Mouse (Mus musculus): ENCODE data around the gene E130116L18Rik. TPM values are rescaled to one million over a fixed set of nuclear protein-coding genes. Genes with fewer than 3 reads are reported as not detected.
"Not testable (repeated sequence)": the region's sequence is repeated elsewhere in the genome, so short reads cannot be mapped to it uniquely, and the experiment has no call there.

Gene E130116L18Rik
- polyA plus RNA-seq, 1 experiment from 2014 or later = not detected

- Histone ChIP-seq H3K36me3 (replicated peaks) (peaks cover 28% of the 10 kb centered on the region), H3K4me3 (peak overlapping the region; percentile 79; the same call in 1 of the 2 replicates), H3K4me1 (peaks cover 14% of the 10 kb centered on the region)
- not testable (repeated sequence) for H3K27ac ChIP-seq; DNase-seq (ENCODE audit: extremely low spot score, low spot score); H3K9me3 ChIP-seq; H3K27me3 ChIP-seq (ENCODE audit: poor library complexity, severe bottlenecking)
- WGBS = 97% methylated on average over 1 of the region's 1 CpGs
Observed at GRCm38 (mm10) chr5:25224377-25224776, 1.4 kb upstream of the E130116L18Rik start.

GRCm38 (mm10) chr5:25221604-25222003 lies 1.3 kb downstream of the E130116L18Rik start, which contains the start of gene Galnt11:
TSS of gene Galnt11 (plus strand) at chr5:25221904.
- Histone ChIP-seq H3K27me3 (ENCODE audit: poor library complexity, severe bottlenecking) (no peaks in the 10 kb centered on the region), H3K36me3 (replicated peaks) (peaks cover 11% of the 10 kb centered on the region), H3K4me1 (peaks cover 14% of the 10 kb centered on the region), H3K9me3 (no peaks in the 10 kb centered on the region), H3K4me3 (peak within 1 kb of the TSS; percentile 79), H3K27ac (peak within 1 kb of the TSS; percentile 94)
- no peak for DNase-seq (ENCODE audit: extremely low spot score, low spot score)
- WGBS = 86% methylated on average over 3 of the region's 3 CpGs

DNA sequence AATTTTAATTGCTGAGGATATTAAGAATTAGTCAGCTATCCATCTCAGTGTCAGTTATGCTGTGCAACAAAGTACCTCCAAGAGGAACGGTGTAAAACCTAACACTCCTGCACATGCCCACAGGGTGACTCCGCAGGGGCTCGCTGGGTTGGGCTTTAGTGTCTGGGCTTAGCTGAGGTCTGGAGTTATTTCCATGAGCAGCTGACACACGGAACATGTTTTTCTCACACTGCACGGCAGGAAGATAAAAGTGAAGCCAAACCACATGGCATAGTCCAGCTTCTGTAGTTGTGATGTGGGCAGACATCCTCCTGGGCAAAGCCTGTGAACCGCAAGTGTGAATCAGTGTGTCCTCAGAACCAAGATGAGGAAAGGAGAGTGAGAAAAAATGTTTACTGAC lies 7.9 kb downstream of the E130116L18Rik start:
- no peak overlapping the region for H3K27ac ChIP-seq
- H3K36me3 ChIP-seq (replicated peaks) = no peaks in the 10 kb centered on the region
- no peak for DNase-seq (ENCODE audit: extremely low spot score, low spot score)
- no peaks in the 10 kb centered on the region for H3K27me3 ChIP-seq (ENCODE audit: poor library complexity, severe bottlenecking)
- WGBS = 89% methylated on average over 6 of the region's 6 CpGs
- no peak overlapping the region for H3K4me3 ChIP-seq
- no peaks in the 10 kb centered on the region for H3K9me3 ChIP-seq
- no peaks in the 10 kb centered on the region for H3K4me1 ChIP-seq

DNA sequence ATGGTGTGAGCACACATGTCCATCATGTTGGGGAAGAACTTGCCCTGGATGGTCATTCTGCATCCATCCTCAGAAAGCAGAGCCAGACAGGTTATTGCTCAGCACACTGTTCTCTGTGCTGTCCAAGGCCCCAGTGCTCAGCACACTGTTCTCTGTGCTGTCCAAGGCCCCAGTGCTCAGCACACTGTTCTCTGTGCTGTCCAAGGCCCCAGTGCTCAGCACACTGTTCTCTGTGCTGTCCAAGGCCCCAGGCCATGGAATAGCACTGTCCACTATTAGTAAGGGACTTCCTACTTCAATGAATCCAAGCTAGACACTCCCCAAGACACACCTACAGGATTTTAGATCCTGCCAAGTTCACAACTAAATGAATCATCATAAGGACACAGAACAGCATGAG lies 9.7 kb downstream of the E130116L18Rik start:
- not testable (repeated sequence) for H3K9me3 ChIP-seq; H3K27me3 ChIP-seq (ENCODE audit: poor library complexity, severe bottlenecking); H3K4me1 ChIP-seq; H3K36me3 ChIP-seq (replicated peaks); H3K27ac ChIP-seq; DNase-seq (ENCODE audit: extremely low spot score, low spot score); H3K4me3 ChIP-seq

GRCm38 (mm10) chr5:25211872-25212271 lies 11.1 kb downstream of the E130116L18Rik start:
- no peak overlapping the region for H3K4me3 ChIP-seq
- H3K9me3 ChIP-seq = no peaks in the 10 kb centered on the region
- H3K27ac ChIP-seq = no peak overlapping the region
- no peaks in the 10 kb centered on the region for H3K36me3 ChIP-seq (replicated peaks)
- no peaks in the 10 kb centered on the region for H3K27me3 ChIP-seq (ENCODE audit: poor library complexity, severe bottlenecking)
- 73% methylated on average over 1 of the region's 1 CpGs for WGBS
- DNase-seq (ENCODE audit: extremely low spot score, low spot score) = no peak
- H3K4me1 ChIP-seq = no peaks in the 10 kb centered on the region

GRCm38 (mm10) chr5:25190521-25190920 lies 32.4 kb downstream of the E130116L18Rik start:
- H3K27ac ChIP-seq = no peak overlapping the region
- no peaks in the 10 kb centered on the region for H3K36me3 ChIP-seq (replicated peaks)
- 0 out of 2 replicates have a peak, but pooled peaks cover 3% of the 10 kb centered on the region for H3K4me1 ChIP-seq
- no peak for DNase-seq (ENCODE audit: extremely low spot score, low spot score)
- H3K4me3 ChIP-seq = no peak overlapping the region
- WGBS = 89% methylated on average over 2 of the region's 2 CpGs
- H3K27me3 ChIP-seq (ENCODE audit: poor library complexity, severe bottlenecking) = no peaks in the 10 kb centered on the region
- H3K9me3 ChIP-seq = no peaks in the 10 kb centered on the region

DNA sequence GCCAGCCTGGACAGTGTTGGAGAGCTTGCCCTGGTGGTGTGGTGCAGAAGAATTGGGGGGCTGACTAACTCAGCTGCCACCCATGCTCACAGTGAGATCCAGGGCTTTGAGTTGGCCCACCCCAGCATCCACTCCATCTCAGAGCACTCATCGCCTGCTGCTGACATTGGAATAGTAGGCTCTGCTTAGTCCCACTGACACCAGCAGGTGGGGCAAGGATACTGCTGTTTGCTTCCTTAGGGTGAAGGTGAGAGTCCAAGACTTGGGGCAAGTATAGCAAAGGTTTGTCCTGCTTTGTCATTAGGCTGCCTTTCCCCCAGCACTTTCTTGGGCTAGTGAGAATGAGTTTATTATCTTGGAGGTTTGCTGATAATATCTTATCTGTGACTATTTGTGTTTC lies 34.2 kb downstream of the E130116L18Rik start:
- Histone ChIP-seq H3K9me3 (no peaks in the 10 kb centered on the region), H3K36me3 (replicated peaks) (no peaks in the 10 kb centered on the region), H3K27ac (no peak overlapping the region), H3K4me1 (0 out of 2 replicates have a peak, but pooled peaks cover 3% of the 10 kb centered on the region), H3K27me3 (ENCODE audit: poor library complexity, severe bottlenecking) (no peaks in the 10 kb centered on the region), H3K4me3 (no peak overlapping the region)
- WGBS = 63% methylated on average over 1 of the region's 1 CpGs
- no peak for DNase-seq (ENCODE audit: extremely low spot score, low spot score)

DNA sequence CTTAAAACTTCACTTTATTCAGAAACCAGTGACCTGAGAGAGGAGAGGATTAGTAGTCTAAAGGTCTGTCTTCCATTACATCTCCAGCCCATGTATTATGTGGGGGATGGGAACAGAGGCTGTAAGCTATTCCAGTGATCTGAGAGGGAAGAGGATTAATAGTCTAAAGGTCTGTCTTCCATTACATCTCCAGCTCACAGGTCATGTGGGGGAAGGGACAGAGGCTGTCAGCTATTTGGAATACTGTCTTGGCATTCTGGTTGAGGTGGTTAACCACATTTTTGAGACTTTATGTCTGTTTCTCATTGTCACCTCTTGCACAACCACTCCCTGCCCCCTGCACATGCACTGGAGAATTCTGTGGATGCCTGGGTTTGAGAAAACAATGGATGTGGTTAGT lies 35.2 kb downstream of the E130116L18Rik start:
- H3K4me1 ChIP-seq = 0 out of 2 replicates have a peak, but pooled peaks cover 3% of the 10 kb centered on the region
- no peaks in the 10 kb centered on the region for H3K36me3 ChIP-seq (replicated peaks)
- no peak overlapping the region for H3K27ac ChIP-seq
- no peak overlapping the region for H3K4me3 ChIP-seq
- DNase-seq (ENCODE audit: extremely low spot score, low spot score) = no peak
- no peaks in the 10 kb centered on the region for H3K9me3 ChIP-seq
- no peaks in the 10 kb centered on the region for H3K27me3 ChIP-seq (ENCODE audit: poor library complexity, severe bottlenecking)

DNA sequence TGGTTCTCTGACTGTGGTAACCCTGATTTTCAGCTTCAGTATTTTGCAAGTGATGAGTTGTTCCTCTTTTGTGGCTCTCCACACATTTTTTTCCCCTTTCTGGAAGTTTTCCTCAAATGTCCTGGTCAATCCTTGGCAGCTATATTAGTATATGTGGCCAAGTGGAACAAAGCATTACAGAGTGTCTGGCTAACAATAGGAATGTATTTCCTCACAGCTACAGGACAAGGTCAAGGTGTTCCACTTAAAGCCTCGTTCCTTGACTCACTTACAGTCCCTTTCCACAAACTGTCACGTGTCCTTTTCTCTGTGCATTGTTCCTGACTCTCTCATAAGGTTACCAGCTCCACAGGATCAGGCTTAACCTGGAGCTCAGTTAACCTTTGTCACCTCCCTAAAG lies 38.4 kb downstream of the E130116L18Rik start:
- H3K4me1 ChIP-seq = 0 out of 2 replicates have a peak, but pooled peaks cover 3% of the 10 kb centered on the region
- no peaks in the 10 kb centered on the region for H3K36me3 ChIP-seq (replicated peaks)
- no peak for DNase-seq (ENCODE audit: extremely low spot score, low spot score)
- WGBS = 60% methylated on average over 2 of the region's 2 CpGs
- no peak overlapping the region for H3K4me3 ChIP-seq
- H3K27me3 ChIP-seq (ENCODE audit: poor library complexity, severe bottlenecking) = no peaks in the 10 kb centered on the region
- no peaks in the 10 kb centered on the region for H3K9me3 ChIP-seq
- H3K27ac ChIP-seq = no peak overlapping the region

GRCm38 (mm10) chr5:25183595-25183994 lies 39.4 kb downstream of the E130116L18Rik start:
- H3K27ac ChIP-seq = no peak overlapping the region
- no peaks in the 10 kb centered on the region for H3K9me3 ChIP-seq
- no peaks in the 10 kb centered on the region for H3K36me3 ChIP-seq (replicated peaks)
- H3K27me3 ChIP-seq (ENCODE audit: poor library complexity, severe bottlenecking) = no peaks in the 10 kb centered on the region
- DNase-seq (ENCODE audit: extremely low spot score, low spot score) = no peak
- 90% methylated on average over 4 of the region's 4 CpGs for WGBS
- 0 out of 2 replicates have a peak, but pooled peaks cover 3% of the 10 kb centered on the region for H3K4me1 ChIP-seq
- H3K4me3 ChIP-seq = no peak overlapping the region

DNA sequence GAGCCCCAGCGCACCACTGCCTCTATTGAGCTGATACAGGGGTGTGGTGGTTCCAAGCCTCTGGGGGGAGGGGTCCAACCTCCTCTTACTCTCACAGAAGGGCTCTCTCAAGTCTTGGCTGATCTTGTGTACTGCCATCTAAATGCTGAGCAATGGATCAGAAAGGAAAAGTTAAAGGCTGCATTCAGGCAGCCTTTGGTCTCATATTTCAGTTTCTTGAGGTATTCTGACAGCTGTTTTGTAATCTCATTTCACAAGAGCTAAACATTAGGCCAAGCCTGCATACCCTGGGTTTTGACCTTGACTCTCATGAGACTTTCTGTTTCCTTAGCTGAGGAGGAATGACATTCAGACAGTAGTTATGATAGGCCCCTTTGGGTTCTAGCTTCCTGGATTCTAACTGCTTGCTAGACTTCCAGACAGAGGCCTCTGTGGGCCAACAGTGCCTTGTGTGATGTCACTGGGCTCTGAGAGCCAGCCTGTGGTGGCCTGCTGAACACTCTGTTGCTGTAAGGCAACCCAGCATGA lies 41.9 kb downstream of the E130116L18Rik start, which contains the start of gene Galntl5:
Galntl5 (plus strand) TSS at position 457 of the 528 bp plus-strand sequence.
- no peak for DNase-seq (ENCODE audit: extremely low spot score, low spot score)
- 79% methylated on average over 1 of the region's 1 CpGs for WGBS
- H3K27me3 ChIP-seq (ENCODE audit: poor library complexity, severe bottlenecking) = no peaks in the 10 kb centered on the region
- H3K9me3 ChIP-seq = no peaks in the 10 kb centered on the region
- no peak within 1 kb of the TSS for H3K4me3 ChIP-seq
- H3K27ac ChIP-seq = no peak within 1 kb of the TSS
- H3K36me3 ChIP-seq (replicated peaks) = no peaks in the 10 kb centered on the region
- H3K4me1 ChIP-seq = no peaks in the 10 kb centered on the region

DNA sequence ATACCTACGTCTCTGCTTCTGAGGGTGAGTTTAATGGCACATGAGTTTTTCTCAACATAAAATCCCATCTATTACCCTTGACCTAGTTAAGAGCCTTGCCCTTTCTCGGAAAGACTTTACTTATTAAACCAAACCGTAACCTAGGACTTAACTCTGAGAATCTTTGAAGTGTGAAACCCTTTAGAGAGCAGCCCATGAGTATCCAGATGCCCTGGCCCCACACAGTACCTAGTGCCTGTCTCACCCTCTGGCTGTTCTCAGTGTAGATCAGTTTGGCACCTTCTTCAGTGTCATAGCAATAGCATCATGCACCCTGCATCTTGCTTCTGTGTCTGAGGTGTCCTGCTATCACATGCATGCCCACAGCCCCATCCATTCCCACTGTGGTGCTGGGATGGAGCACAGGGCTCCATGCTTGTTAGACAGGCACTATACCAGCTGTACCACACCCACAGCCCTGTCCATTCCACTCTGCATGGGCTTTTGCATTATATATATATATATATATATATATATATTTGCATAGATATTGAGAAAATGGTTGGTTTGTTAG lies 42.9 kb downstream of the E130116L18Rik start:
- no peaks in the 10 kb centered on the region for H3K4me1 ChIP-seq
- H3K27me3 ChIP-seq (ENCODE audit: poor library complexity, severe bottlenecking) = no peaks in the 10 kb centered on the region
- no peaks in the 10 kb centered on the region for H3K9me3 ChIP-seq
- no peak overlapping the region for H3K27ac ChIP-seq
- H3K4me3 ChIP-seq = no peak overlapping the region
- 86% methylated on average over 3 of the region's 3 CpGs for WGBS
- H3K36me3 ChIP-seq (replicated peaks) = no peaks in the 10 kb centered on the region
- DNase-seq (ENCODE audit: extremely low spot score, low spot score) = no peak

- no peak overlapping the region for H3K27ac ChIP-seq
- no peaks in the 10 kb centered on the region for H3K36me3 ChIP-seq (replicated peaks)
- H3K9me3 ChIP-seq = no peaks in the 10 kb centered on the region
- no peak for DNase-seq (ENCODE audit: extremely low spot score, low spot score)
- 93% methylated on average over 4 of the region's 4 CpGs for WGBS
- no peaks in the 10 kb centered on the region for H3K4me1 ChIP-seq
- no peak overlapping the region for H3K4me3 ChIP-seq
- H3K27me3 ChIP-seq (ENCODE audit: poor library complexity, severe bottlenecking) = no peaks in the 10 kb centered on the region
Observed at GRCm38 (mm10) chr5:25179284-25179683, 43.7 kb downstream of the E130116L18Rik start.

All from forebrain, embryonic 10.5 days (tissue).